Mouse (Mus musculus) E14TG2a.4 (cell line): ENCODE measurements at regions not wholly inside any gene's neighbourhood (a gene's known extent, or its start where the extent isn't known, plus 50 kb on each side); places are given as distances from the start of the nearest gene placed in this dataset.

Source experiments
- CTCF ChIP-seq: conservative IDR thresholded peaks from 2 replicates; pipeline ENCODE4 v1.5.1; 2014; ENCODE audit warnings: low read length
- POU5F1 ChIP-seq: IDR thresholded peaks from 2 replicates; pipeline ENCODE4 v1.6.1; 2014; ENCODE audit warnings: low read length, borderline replicate concordance

DNA sequence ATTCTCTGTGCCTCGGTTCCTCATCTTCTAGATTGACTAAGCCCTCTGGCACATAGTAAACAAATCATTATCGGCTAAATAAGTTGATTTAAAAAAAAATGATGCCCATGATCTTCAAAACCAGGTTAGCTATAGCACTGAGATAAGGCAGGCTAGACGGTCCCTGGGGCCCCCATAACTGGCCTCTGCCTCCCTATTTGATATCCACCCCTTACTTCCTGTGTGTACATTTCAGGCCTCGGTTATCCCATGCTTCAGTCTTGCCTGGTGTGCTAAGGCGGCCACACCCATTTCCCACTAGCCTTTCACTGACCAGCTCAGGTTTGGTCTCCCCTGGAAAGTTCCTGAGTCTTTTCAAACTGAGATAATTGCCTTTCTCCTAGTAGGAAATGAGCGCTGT is 132.8 kb upstream of the Chd6 start:
- TF ChIP-seq CTCF (no peak), POU5F1 (no peak)
